Mouse (Mus musculus) embryo, embryonic 9.5 days (tissue): ENCODE data around the gene Cog2.

Experiments
- DNase-seq: peaks from one replicate; pipeline ENCODE4 v3.0.0-alpha.2; 2017; ENCODE audit errors: extremely low spot score

The Cog2 gene

DNA sequence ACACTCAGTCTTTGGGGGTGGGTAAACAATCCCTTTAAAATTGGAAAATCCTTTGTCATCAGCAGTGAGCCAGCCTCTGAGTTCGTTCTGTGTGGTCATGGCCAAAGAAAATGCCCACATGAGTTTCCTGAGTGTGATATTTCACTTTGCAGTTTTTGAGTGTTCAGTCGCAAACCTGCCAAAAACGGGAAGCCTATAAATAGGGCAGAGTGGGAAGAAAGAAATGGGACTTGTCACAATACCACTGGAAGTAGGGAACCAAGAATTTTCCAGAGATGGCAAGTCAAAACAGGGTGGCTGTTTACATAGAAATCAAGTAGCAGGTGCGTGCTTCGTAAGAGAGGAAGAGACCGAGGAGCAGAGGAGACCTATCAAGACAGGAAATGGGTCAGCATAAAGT is 4.0 kb upstream of the Cog2 start:
- no peak for DNase-seq

GRCm38 (mm10) chr8:124517142-124517541 is 3.4 kb upstream of the Cog2 start:
- DNase-seq = no peak

DNA sequence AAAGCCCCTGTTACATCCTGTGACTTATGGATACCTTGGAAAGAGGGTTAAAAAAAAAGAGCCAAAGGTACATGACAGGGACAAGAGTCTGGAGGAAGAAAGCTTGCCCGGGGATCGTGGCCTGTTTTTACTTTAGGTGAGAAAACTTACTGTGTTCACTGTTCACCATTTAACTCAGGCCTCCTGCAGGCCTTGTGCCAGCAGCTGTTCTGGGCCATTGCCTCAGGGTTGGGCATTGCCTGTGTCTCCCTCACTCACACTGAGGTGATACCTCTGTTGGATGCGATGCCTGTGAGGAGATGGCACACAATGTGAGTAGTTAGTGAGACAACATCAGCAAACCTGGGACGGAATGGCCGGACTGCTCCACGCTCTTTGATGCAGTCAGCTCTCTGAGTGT is 1.4 kb downstream of the Cog2 start:
- no peak for DNase-seq

DNA sequence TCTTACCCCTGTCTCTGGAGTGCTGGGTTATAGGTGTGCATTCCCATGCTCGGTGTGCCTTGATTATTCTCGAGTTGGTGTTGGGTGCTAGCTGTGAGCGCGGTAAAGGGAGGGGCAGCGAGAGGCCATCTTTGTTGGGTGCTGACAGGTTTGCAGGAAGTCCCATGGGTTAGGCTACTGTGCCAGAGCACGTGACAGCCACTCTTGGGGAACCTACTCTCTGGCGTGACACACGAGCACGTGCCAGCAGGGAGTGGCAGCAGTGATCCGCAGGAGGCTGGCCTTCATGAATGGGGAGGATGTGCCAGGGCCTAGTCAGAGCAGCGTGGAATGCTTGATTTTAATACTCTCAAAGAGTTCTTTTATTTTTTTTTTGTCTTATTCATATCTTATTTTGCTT is 5.7 kb downstream of the Cog2 start:
- no peak for DNase-seq

DNA sequence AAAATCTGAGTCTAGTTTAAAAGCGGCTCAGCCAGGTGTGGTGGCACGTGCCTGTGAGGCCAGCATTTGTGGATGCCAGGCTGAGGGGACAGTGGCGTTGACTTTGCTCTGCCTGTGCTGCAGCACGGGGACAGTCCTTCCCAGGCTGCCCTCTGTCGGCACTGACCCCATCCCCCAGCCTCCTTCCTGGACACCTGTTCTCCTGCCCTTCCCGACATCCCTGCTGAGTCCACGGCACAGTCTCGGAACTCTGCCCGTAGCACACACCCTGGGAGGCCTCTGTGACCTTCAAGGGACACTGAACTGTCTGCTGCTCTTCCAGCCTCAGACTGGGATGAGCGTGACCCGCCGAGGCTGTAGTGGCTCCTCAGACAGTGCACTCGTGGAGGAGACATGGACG is 9.5 kb downstream of the Cog2 start:
- no peak for DNase-seq

GRCm38 (mm10) chr8:124530556-124530955 is 10.0 kb downstream of the Cog2 start:
- DNase-seq = no peak

GRCm38 (mm10) chr8:124530996-124531395 is 10.4 kb downstream of the Cog2 start:
- DNase-seq = no peak

DNA sequence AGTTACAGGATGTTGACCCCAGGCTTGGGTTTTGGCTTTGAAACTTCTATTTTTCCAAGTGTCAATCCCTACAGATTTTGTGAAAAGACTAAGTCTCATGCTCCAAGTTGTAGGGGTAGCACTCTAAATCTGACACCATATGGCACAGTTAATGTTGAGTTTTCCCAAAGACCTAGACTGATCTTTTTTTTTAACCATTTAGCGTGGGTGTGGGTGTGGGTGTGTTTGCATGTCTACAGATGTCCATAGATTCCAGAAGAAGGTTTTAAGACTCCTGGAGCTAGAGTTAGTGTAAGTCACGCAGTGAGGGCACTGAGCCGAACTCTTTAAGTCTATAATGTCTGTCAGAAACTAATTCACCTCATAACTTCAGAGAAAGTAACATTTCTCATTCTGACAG is 12.1 kb downstream of the Cog2 start:
- DNase-seq = no peak

DNA sequence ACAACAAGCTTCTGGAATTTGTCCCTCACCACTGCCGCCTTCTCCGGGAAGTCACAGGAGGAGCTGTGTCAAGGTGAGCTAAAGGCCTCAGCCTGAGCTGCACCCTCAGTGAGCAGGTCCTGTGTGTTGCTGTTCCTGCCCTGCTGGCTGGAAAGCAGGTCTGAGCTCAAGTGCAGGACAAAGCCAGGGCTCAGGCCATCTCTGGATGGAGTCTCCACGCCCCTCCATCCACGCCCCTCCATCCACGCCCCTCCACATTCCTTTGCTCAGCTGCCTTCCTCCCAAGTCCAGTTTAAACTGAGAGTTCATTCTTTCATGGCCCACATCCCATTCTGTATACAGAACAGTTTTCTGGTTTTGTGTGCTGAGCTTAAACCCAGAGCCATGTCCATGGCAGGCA is 14.9 kb downstream of the Cog2 start:
- no peak for DNase-seq

GRCm38 (mm10) chr8:124540906-124541305 is 20.3 kb downstream of the Cog2 start:
- no peak for DNase-seq

DNA sequence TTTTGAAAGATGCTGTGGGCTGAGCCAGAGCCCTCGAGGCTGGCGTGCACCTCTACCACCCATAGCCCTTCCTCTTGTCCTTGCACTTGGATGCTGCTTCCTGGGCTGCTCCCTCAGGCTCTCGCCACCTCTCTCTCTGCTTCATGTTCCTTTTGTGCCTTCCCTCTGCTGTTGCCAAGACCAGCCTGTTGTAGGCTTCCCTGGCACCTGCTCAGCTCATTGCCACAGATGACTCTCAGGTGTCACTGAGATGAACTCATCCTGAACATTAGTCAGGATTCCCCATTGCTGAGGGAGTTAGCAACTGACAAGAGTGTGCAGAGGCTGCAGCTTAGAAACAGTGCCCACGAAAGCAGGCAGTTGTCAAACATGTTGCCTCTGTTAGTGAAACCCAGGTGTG is 21.4 kb downstream of the Cog2 start:
- no peak for DNase-seq

DNA sequence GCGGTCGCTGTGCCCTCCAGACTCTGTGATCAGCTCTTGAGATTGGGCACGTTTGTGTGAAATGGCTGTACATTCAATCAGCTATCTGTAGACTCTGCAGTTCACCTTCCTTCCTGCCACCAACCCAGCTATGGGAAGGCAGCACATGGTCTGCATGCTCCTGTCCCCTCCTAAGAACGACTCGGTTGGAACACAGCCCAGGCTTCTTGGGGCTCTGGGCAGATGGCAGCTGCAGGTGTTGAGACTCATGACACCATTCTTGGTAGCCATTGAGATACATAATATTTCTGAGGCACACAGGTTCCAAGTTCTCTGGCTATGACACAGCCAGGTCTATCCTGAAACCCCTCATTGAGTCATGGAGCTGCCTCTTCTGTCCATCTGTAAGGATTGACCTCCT is 22.7 kb downstream of the Cog2 start:
- DNase-seq = no peak

- no peak for DNase-seq
Measured at GRCm38 (mm10) chr8:124546371-124546770, 25.8 kb downstream of the Cog2 start.

DNA sequence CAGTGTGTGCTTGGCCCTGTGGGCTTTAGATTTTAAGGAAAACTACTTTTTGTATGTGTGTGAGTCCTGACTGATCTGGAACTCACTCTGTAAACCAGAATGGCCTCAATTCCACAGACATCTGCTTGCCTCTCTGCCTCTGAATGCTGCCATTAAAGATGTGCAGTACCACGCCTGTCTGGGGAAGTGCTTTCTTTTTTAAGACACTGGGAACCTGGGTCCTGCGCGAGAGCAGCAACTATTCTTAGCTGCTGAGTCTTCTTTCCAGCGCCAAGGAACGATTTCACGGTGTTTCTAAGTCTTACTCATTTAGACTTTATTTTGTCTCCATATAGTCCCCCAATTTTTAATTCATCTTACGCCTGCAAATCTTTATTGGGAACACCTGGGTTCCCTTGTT is 26.2 kb downstream of the Cog2 start:
- no peak for DNase-seq

DNA sequence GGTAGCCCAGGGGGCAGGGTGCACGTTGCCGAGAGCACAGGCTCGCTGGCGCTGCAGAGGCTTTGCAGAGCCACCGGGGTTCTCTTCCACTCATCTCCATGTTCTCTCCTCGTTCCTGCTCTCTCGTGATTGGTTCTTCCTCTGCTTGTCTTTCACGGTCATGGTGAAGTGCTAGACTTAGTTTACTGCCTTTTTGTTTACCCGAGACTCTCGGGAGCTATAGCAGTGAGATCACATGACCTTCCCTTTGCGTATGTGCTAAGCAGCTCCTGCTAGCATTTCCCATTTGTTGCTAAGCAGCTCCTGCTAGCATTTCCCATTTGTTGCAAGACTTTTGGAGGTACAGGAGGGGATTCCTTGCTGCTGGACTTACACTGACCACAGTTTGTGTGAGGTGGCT is 26.7 kb downstream of the Cog2 start:
- no peak for DNase-seq

GRCm38 (mm10) chr8:124548187-124548586 is 27.6 kb downstream of the Cog2 start:
- DNase-seq = no peak

DNA sequence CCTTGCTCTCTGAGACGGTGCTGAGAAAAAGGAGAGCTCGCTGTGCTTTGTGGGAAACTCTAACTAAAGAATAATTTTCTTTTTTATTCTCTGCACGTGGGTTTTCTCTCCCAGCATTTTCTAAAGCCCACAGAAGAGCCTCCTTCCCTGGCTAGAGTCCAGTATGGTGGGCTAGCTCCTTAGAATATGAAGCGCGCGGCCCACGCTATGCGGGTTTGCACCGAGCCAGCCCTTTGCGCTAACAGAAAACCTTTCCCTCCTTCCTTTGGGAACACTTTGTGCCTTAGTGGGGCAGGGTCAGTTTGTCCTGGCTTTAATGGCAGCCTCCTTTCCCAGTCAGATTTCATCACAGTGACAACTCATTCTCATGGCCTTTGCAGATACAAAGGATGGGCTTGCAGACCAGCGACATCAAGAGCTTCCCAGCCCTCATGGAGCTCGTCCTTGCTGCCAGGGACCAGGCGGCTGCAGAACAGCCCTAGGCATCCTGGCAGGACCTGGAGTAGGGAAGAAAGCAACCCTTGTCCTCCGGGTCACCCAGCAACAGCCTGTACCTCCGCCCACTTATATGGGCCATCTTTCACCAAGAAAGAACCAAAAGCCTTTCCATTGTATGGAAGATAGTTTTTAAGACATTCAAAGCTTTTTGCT is 30.6 kb downstream of the Cog2 start:
- no peak for DNase-seq

GRCm38 (mm10) chr8:124555113-124555750 is 34.7 kb downstream of the Cog2 start:
- DNase-seq = no peak

DNA sequence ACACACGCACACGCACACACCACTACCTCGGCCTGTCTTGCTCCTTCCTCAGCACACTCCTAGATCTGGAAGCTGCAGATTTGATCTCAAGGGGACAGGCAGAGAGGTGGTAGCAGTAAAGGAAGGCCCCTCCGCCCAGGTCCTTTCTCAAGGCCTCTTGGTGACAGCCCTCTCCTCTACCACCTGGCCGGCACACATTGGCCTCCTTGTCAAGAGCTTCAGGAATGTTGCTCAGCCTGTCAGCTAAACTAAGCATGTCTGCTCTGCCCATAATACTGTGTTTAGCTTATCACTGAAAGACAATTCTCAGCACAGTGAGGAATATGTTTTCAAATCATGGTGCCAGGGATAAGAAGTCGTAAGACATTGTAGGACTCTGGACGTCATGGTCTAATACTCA is 35.6 kb downstream of the Cog2 start:
- DNase-seq = no peak

- DNase-seq = peak; percentile 24
Measured at GRCm38 (mm10) chr8:124556658-124557057, 36.1 kb downstream of the Cog2 start.

DNA sequence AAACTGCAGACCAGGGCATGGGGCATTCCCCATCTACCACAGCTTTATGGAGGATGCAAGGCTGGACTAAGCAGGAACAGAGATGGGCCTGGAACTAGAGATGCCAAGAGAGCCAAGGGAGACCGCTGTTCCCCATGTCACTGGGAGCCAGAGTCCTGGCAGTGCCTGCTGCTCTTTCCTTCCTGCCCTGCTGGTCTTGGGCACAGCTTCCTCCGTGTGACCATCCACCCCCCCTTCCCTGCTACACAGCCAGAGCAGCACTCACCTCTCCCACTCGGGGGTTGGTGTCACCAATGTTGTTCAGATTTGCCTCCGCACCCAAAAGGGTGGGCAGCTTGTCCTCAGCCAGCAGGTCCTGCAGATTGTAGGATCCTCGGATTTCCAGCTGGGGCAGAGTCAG is 36.9 kb downstream of the Cog2 start:
- no peak for DNase-seq

DNA sequence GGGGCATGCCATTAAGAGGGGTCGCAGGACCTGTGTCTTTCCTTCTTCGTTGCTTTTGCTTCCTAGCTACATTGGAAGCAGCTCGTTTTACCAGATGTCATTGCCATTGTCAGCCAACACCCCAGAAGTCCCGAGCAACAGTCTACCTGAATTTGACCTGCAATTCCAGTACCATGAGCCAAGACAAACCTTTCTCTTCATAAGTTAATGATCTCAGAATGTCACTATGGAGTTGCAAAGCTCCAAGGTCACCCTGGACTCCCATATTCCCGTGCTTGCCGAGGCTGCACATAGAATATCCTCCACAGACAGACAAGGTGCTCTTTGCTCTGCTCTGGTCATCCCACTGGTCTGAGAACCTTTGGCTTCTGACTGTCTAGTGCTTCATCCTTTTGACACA is 46.6 kb downstream of the Cog2 start:
- no peak for DNase-seq

- no peak for DNase-seq
Measured at GRCm38 (mm10) chr8:124567584-124567983, 47.0 kb downstream of the Cog2 start.

- no peak for DNase-seq
Measured at GRCm38 (mm10) chr8:124569100-124569499, 48.5 kb downstream of the Cog2 start.
